Mouse (Mus musculus) midbrain, embryonic 10.5 days (tissue): ENCODE results near the gene Plekha5. TPM values are rescaled to one million over a fixed set of nuclear protein-coding genes. Genes with fewer than 3 reads are reported as not detected.
"Not testable (repeated sequence)": the region's sequence is repeated elsewhere in the genome, so short reads cannot be mapped to it uniquely, and the experiment has no call there.

Source experiments
- DNase-seq: peaks from one replicate; pipeline ENCODE4 v3.0.0-alpha.2; 2017; ENCODE audit warnings: low spot score
- H3K27ac ChIP-seq: fragments of 300-500 bp; sonication (generic); replicated peaks from 2 replicates; pipeline ENCODE4 v1.5.1; 2016; ENCODE audit warnings: mild to moderate bottlenecking
- H3K27me3 ChIP-seq: fragments of 300-500 bp; sonication (generic); 2 replicates; pipeline ENCODE4 v1.6.1; 2016; ENCODE audit warnings: low read depth, mild to moderate bottlenecking; ENCODE audit not compliant: poor library complexity, severe bottlenecking
- H3K36me3 ChIP-seq: fragments of 300-500 bp; sonication (generic); 2 replicates; pipeline ENCODE4 v1.6.1; 2016; ENCODE audit warnings: mild to moderate bottlenecking, moderate library complexity
- H3K4me1 ChIP-seq: fragments of 300-500 bp; sonication (generic); 2 replicates; pipeline ENCODE4 v1.6.1; 2016
- H3K4me3 ChIP-seq: fragments of 300-500 bp; sonication (generic); 2 replicates; pipeline ENCODE4 v1.5.1; 2016; ENCODE audit warnings: mild to moderate bottlenecking, moderate library complexity
- H3K9me3 ChIP-seq: fragments of 300-500 bp; sonication (generic); replicated peaks from 2 replicates; pipeline ENCODE4 v1.6.1; 2016; ENCODE audit warnings: mild to moderate bottlenecking
- WGBS: fragments of 180-500 bp; shearing (Covaris S2); methylation state at CpG from one replicate; pipeline ENCODE4 v1.1.7; 2016; 5-methylcytosine and 5-hydroxymethylcytosine counted together
- polyA plus RNA-seq: library from polyadenylated mRNA; unstranded; fragments of >200 nt; fragmentation: Nextera tagmentation; extraction: Ambion mirVana; gene quantifications from 2 replicates; pipeline ENCODE4 v1.2.1, GENCODE M21; 2016

The Plekha5 gene
- polyA plus RNA-seq, 1 experiment from 2014 or later = 45.9 TPM

GRCm38 (mm10) chr6:140576961-140577821 is 153.3 kb downstream of the Plekha5 start:
- H3K9me3 ChIP-seq = no peaks in the 10 kb centered on the region
- WGBS = 87% methylated on average over 18 of the region's 18 CpGs

GRCm38 (mm10) chr6:140577822-140578170 is 153.9 kb downstream of the Plekha5 start:
- no peak for DNase-seq
- no peak overlapping the region for H3K27ac ChIP-seq
- H3K4me1 ChIP-seq = no peaks in the 10 kb centered on the region
- H3K27me3 ChIP-seq = no peaks in the 10 kb centered on the region
- H3K4me3 ChIP-seq = no peak overlapping the region
- 91% methylated on average over 4 of the region's 4 CpGs for WGBS
- no peaks in the 10 kb centered on the region for H3K9me3 ChIP-seq
- H3K36me3 ChIP-seq = peaks cover 88% of the 10 kb centered on the region

More at GRCm38 (mm10) chr6:140576961-140577821, 153.3 kb downstream of the Plekha5 start:
- H3K4me1 ChIP-seq = no peaks in the 10 kb centered on the region
- no peak for DNase-seq
- no peaks in the 10 kb centered on the region for H3K27me3 ChIP-seq
- H3K27ac ChIP-seq = no peak overlapping the region
- H3K36me3 ChIP-seq = peaks cover 88% of the 10 kb centered on the region
- no peak overlapping the region for H3K4me3 ChIP-seq

GRCm38 (mm10) chr6:140578985-140579384 is 155.1 kb downstream of the Plekha5 start:
- peaks cover 88% of the 10 kb centered on the region for H3K36me3 ChIP-seq
- H3K27ac ChIP-seq, H3K9me3 ChIP-seq, H3K27me3 ChIP-seq, H3K4me1 ChIP-seq, DNase-seq, H3K4me3 ChIP-seq: not testable (repeated sequence)

GRCm38 (mm10) chr6:140580170-140580569 is 156.3 kb downstream of the Plekha5 start:
- DNase-seq = no peak
- Histone ChIP-seq H3K36me3 (peaks cover 85% of the 10 kb centered on the region), H3K4me1 (no peaks in the 10 kb centered on the region), H3K4me3 (no peak overlapping the region), H3K27ac (no peak overlapping the region), H3K9me3 (no peaks in the 10 kb centered on the region), H3K27me3 (no peaks in the 10 kb centered on the region)
- 89% methylated on average over 4 of the region's 4 CpGs for WGBS

- Histone ChIP-seq H3K4me3 (no peak overlapping the region), H3K36me3 (peaks cover 93% of the 10 kb centered on the region), H3K4me1 (no peaks in the 10 kb centered on the region), H3K27me3 (no peaks in the 10 kb centered on the region), H3K27ac (no peak overlapping the region), H3K9me3 (no peaks in the 10 kb centered on the region)
- WGBS = 84% methylated on average over 8 of the region's 8 CpGs
- no peak for DNase-seq
Measured at GRCm38 (mm10) chr6:140586714-140587259, 162.9 kb downstream of the Plekha5 start.

GRCm38 (mm10) chr6:140591331-140591730 is 167.5 kb downstream of the Plekha5 start:
- Histone ChIP-seq H3K36me3 (peaks cover 97% of the 10 kb centered on the region), H3K4me1 (peaks cover 8% of the 10 kb centered on the region), H3K4me3 (no peak overlapping the region), H3K27ac (no peak overlapping the region), H3K9me3 (no peaks in the 10 kb centered on the region), H3K27me3 (no peaks in the 10 kb centered on the region)
- DNase-seq = no peak
- WGBS = 90% methylated on average over 5 of the region's 5 CpGs

- Histone ChIP-seq H3K27me3 (no peaks in the 10 kb centered on the region), H3K36me3 (peaks cover 96% of the 10 kb centered on the region), H3K4me1 (peaks cover 22% of the 10 kb centered on the region), H3K4me3 (no peak overlapping the region), H3K27ac (no peak overlapping the region), H3K9me3 (no peaks in the 10 kb centered on the region)
- no peak for DNase-seq
- 92% methylated on average over 8 of the region's 8 CpGs for WGBS
Measured at GRCm38 (mm10) chr6:140592713-140593112, 168.9 kb downstream of the Plekha5 start.

GRCm38 (mm10) chr6:140593420-140594170 is 169.7 kb downstream of the Plekha5 start:
- peaks cover 88% of the 10 kb centered on the region for H3K36me3 ChIP-seq
- DNase-seq = no peak
- H3K27me3 ChIP-seq = no peaks in the 10 kb centered on the region
- 90% methylated on average over 17 of the region's 17 CpGs for WGBS
- no peak overlapping the region for H3K4me3 ChIP-seq
- H3K27ac ChIP-seq = 0 out of 2 replicates have a peak overlapping the region, but pooled peaks have one; percentile 28
- H3K4me1 ChIP-seq = peaks cover 31% of the 10 kb centered on the region
- no peaks in the 10 kb centered on the region for H3K9me3 ChIP-seq

GRCm38 (mm10) chr6:140595551-140595950 is 171.7 kb downstream of the Plekha5 start:
- Histone ChIP-seq H3K4me1 (peaks cover 45% of the 10 kb centered on the region), H3K36me3 (peaks cover 79% of the 10 kb centered on the region), H3K27ac (peak overlapping the region; percentile 14; the same call in 1 of the 2 replicates)
- not testable (repeated sequence) for H3K4me3 ChIP-seq, H3K27me3 ChIP-seq, H3K9me3 ChIP-seq, DNase-seq
- 94% methylated on average over 6 of the region's 6 CpGs for WGBS

GRCm38 (mm10) chr6:140597381-140598329 is 173.8 kb downstream of the Plekha5 start:
- Histone ChIP-seq H3K4me3 (no peak overlapping the region), H3K4me1 (peaks cover 54% of the 10 kb centered on the region), H3K27me3 (no peaks in the 10 kb centered on the region), H3K36me3 (peaks cover 74% of the 10 kb centered on the region), H3K27ac (peak overlapping the region; percentile 79), H3K9me3 (no peaks in the 10 kb centered on the region)
- 56% methylated on average over 15 of the region's 15 CpGs for WGBS
- DNase-seq = peak; percentile 47

- DNase-seq = no peak
- H3K27ac ChIP-seq = peak overlapping the region; percentile 79
- peaks cover 66% of the 10 kb centered on the region for H3K36me3 ChIP-seq
- H3K9me3 ChIP-seq = no peaks in the 10 kb centered on the region
- no peaks in the 10 kb centered on the region for H3K27me3 ChIP-seq
- H3K4me3 ChIP-seq = no peak overlapping the region
- WGBS = 93% methylated on average over 9 of the region's 9 CpGs
- peaks cover 63% of the 10 kb centered on the region for H3K4me1 ChIP-seq
Measured at GRCm38 (mm10) chr6:140598516-140598915, 174.7 kb downstream of the Plekha5 start.

- 88% methylated on average over 5 of the region's 5 CpGs for WGBS
- DNase-seq = no peak
- H3K4me1 ChIP-seq = peaks cover 71% of the 10 kb centered on the region
Measured at GRCm38 (mm10) chr6:140599337-140599736, 175.5 kb downstream of the Plekha5 start.

More at GRCm38 (mm10) chr6:140599337-140599736, 175.5 kb downstream of the Plekha5 start:
- peak overlapping the region; percentile 79 for H3K27ac ChIP-seq
- no peaks in the 10 kb centered on the region for H3K9me3 ChIP-seq
- H3K27me3 ChIP-seq = no peaks in the 10 kb centered on the region; the same call in 1 of the 2 replicates
- no peak overlapping the region for H3K4me3 ChIP-seq
- peaks cover 58% of the 10 kb centered on the region for H3K36me3 ChIP-seq
